Mouse (Mus musculus) stomach, embryonic 15.5 days (tissue): ENCODE data around the gene Exoc3l. TPM values are rescaled to one million over a fixed set of nuclear protein-coding genes. Genes with fewer than 3 reads are reported as not detected.
A peak's percentile ranks its signal among the peaks of the same experiment; 100 is the strongest.

Experiments
- ATAC-seq: fragments of 200-750 bp; cut with Nextera tagmentation; 2 replicates; pipeline ENCODE4 v1.8.0; 2017; ENCODE audit warnings: low read depth, moderate number of reproducible peaks, moderate TSS enrichment; ENCODE audit not compliant: insufficient read depth, low FRiP score
- H3K27ac ChIP-seq: fragments of 300-500 bp; sonication (generic); 2 replicates; pipeline ENCODE4 v1.5.1; 2015; ENCODE audit warnings: mild to moderate bottlenecking, inconsistent platforms
- H3K27me3 ChIP-seq: fragments of 300-500 bp; sonication (generic); replicated peaks from 2 replicates; pipeline ENCODE4 v1.6.1; 2015; ENCODE audit warnings: inconsistent platforms
- H3K36me3 ChIP-seq: fragments of 300-500 bp; sonication (generic); 2 replicates; pipeline ENCODE4 v1.6.1; 2015; ENCODE audit warnings: inconsistent platforms
- H3K4me1 ChIP-seq: fragments of 300-500 bp; sonication (generic); 2 replicates; pipeline ENCODE4 v1.6.1; 2015; ENCODE audit warnings: inconsistent platforms
- H3K4me2 ChIP-seq: fragments of 300-500 bp; sonication (generic); 2 replicates; pipeline ENCODE4 v1.6.1; 2015; ENCODE audit warnings: mild to moderate bottlenecking, inconsistent platforms
- H3K4me3 ChIP-seq: fragments of 300-500 bp; sonication (generic); replicated peaks from 2 replicates; pipeline ENCODE4 v1.5.1; 2015; ENCODE audit warnings: inconsistent platforms
- H3K9ac ChIP-seq: fragments of 300-500 bp; sonication (generic); 2 replicates; pipeline ENCODE4 v1.6.1; 2015; ENCODE audit warnings: inconsistent platforms
- H3K9me3 ChIP-seq: fragments of 300-500 bp; sonication (generic); 2 replicates; pipeline ENCODE4 v1.6.1; 2016; ENCODE audit warnings: inconsistent platforms
- WGBS: fragments of 180-500 bp; shearing (Covaris S2); methylation state at CpG from one replicate; pipeline ENCODE4 v1.1.7; 2015; 5-methylcytosine and 5-hydroxymethylcytosine counted together
- polyA plus RNA-seq: library from polyadenylated mRNA; unstranded; fragments of >200 nt; fragmentation: Nextera tagmentation; extraction: Ambion mirVana; gene quantifications from 2 replicates; pipeline ENCODE4 v1.2.1, GENCODE M21; 2015

Exoc3l gene
- polyA plus RNA-seq: 10.4 and 10.9 TPM in 2 replicates

- H3K4me1 ChIP-seq: peaks cover 20% of the 10 kb centered on the region
- ATAC-seq: no peak
- peaks cover 13% of the 10 kb centered on the region for H3K36me3 ChIP-seq
- H3K4me2 ChIP-seq: peak within 1 kb of the TSS; percentile 72
- peak within 1 kb of the TSS; percentile 80 for H3K4me3 ChIP-seq
- WGBS: 54% methylated on average over 11 of the region's 11 CpGs
- H3K27me3 ChIP-seq: no peaks in the 10 kb centered on the region
- no peak within 1 kb of the TSS for H3K9ac ChIP-seq
- peak within 1 kb of the TSS; percentile 11; the same call in 1 of the 2 replicates for H3K27ac ChIP-seq
- no peaks in the 10 kb centered on the region for H3K9me3 ChIP-seq
These were observed at the start of gene Exoc3l for GRCm38 (mm10) chr8:105295895-105296573. Gene Exoc3l (minus strand): TSS chr8:105296101.

DNA sequence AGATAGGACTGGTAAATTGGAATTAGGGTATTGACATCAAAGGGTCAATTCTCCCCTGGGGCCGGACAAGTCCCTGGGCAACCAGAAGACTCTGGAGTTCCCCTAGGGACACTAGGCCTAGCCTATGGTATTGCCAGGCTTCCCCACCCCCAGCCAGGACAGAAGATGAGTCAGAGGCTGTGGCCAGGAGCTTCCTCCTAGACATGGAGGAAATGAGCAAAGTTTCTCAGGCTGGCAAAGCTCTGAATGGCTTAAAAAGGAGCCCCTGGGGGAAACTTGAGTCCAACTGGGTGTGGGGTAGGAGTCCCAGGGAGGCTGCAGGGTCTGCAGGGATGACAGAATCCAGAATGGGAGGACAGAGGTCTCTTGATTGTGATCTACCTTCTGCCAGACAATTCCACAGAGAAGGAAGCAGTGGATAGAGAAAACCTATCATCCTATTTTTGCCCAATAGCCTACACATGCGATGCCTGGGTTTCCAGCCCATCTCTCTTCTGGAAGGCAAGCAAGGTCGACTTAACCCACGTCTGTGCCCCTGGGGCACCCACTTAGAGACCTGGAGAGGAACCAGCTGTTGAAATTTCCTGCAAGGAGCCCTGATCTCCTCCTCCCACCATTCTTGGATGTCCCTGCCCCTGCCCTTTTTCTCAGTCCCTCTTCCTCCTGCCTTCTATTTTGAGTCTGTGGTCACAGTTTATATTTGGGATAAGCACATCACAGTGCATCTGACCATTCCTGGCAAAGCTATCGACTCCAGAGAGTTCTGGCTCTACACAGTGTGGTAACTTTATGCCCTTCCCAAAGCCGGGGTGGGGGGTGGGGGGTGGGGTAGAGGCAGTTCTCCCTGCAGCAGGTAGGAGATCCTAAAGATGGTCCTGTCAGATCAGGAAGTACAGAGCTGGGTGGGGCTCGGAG, 49.4 kb upstream of the Exoc3l start:
- H3K4me3 ChIP-seq: no peak overlapping the region
- no peaks in the 10 kb centered on the region for H3K36me3 ChIP-seq
- H3K27me3 ChIP-seq: 0 out of 2 replicates have a peak, but pooled peaks cover 5% of the 10 kb centered on the region
- H3K4me2 ChIP-seq: peak overlapping the region; percentile 96
- no peak for ATAC-seq
- H3K9ac ChIP-seq: no peak overlapping the region
- peaks cover 52% of the 10 kb centered on the region for H3K4me1 ChIP-seq
- H3K9me3 ChIP-seq: no peaks in the 10 kb centered on the region
- 33% methylated on average over 7 of the region's 7 CpGs for WGBS
- H3K27ac ChIP-seq: peak overlapping the region; percentile 88

- Histone ChIP-seq H3K4me2 (peak overlapping the region; percentile 3; the same call in 1 of the 2 replicates), H3K9me3 (no peaks in the 10 kb centered on the region), H3K4me3 (no peak overlapping the region), H3K27me3 (no peaks in the 10 kb centered on the region), H3K4me1 (peaks cover 55% of the 10 kb centered on the region), H3K9ac (no peak overlapping the region), H3K36me3 (no peaks in the 10 kb centered on the region), H3K27ac (peak overlapping the region; percentile 61)
- 50% methylated on average over 8 of the region's 8 CpGs for WGBS
- no peak for ATAC-seq
These were observed 48.1 kb upstream of the Exoc3l start for GRCm38 (mm10) chr8:105343791-105344574.

DNA sequence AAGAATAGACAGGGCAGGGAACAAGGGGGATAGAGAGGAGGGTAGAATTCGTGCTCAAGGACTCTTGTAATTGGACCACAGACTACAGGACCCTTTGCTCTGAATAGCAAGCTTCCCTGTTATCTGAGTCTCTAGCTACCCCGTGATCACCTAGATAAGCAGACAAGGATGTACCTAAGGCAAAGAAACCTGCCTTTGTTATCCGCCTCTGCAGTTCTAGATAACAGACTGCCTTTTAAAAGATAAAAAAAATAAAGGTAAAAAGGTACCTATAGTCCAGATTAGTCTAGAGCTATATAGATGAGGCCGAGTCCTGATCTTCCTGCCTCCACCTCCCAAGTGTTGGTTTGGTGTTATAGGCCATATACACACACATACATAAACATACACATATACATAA, 46.9 kb upstream of the Exoc3l start:
- Histone ChIP-seq H3K27ac (peak overlapping the region; percentile 61; the same call in 1 of the 2 replicates), H3K27me3 (no peaks in the 10 kb centered on the region), H3K9ac (no peak overlapping the region), H3K4me3 (no peak overlapping the region), H3K4me2 (no peak overlapping the region), H3K4me1 (peaks cover 59% of the 10 kb centered on the region), H3K36me3 (0 out of 2 replicates have a peak, but pooled peaks cover 6% of the 10 kb centered on the region), H3K9me3 (no peaks in the 10 kb centered on the region)
- 57% methylated on average over 4 of the region's 4 CpGs for WGBS
- ATAC-seq: no peak

DNA sequence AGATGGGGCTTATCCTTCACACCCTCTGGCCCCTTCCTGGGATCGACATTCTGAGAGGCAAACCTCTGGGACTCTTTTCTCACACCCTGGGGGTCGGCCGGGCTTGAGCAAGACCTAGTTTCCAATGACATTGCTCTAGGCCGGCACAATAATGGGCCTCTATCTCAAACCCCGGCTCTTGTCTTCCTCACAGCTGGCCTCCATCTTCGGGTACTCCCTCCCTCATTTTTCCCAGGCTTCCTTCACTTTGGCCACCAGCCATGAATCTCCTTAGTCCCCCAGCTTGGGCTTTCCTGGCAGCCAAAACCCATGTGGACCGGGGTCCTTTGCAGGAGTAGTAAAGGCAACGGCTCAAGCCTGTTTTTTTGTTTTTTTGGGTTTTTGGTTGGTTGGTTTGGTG, 45.5 kb upstream of the Exoc3l start:
- peaks cover 15% of the 10 kb centered on the region for H3K36me3 ChIP-seq
- no peaks in the 10 kb centered on the region for H3K27me3 ChIP-seq
- no peak overlapping the region for H3K9ac ChIP-seq
- no peak overlapping the region for H3K4me2 ChIP-seq
- H3K27ac ChIP-seq: peak overlapping the region; percentile 66
- H3K4me3 ChIP-seq: no peak overlapping the region
- ATAC-seq: no peak
- H3K4me1 ChIP-seq: peaks cover 52% of the 10 kb centered on the region
- H3K9me3 ChIP-seq: no peaks in the 10 kb centered on the region
- 27% methylated on average over 8 of the region's 8 CpGs for WGBS

DNA sequence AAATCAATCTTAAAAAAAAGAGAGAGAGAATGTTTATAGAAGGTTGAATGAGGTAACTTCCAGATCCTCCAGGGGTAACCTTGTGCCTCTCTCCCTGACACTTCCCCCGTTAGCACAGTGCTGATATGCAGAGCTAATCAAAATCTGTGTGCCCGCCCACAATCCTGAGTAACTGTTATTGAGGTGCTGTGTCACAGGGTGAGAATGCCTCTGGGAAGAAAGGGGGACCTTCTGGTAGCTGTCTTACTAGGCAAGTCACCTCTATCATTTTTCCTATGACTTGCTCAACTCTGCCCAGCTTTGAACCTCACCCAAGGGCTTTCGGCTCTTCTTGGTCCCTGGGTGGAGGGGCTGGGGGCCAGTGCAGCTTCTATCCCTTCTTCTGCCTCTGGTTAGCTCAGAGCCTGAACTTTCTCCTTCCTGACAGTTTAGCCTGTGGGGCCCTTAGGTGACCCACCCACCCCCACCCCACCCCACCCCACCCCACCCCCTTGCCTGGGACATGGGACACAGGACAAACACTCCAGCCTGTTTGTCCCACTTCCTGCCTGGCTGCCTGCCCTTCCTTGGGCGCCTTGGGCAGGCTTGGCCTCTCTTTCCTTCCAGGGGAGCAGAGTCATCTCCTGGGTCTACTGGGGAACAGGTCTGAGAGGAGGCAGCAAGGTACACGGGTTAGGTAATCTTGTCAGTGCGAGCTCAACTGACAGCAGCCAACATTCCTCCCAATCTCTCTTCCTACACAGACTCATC, 44.2 kb upstream of the Exoc3l start:
- peak overlapping the region; percentile 66; the same call in 1 of the 2 replicates for H3K27ac ChIP-seq
- ATAC-seq: peak; percentile 57
- peaks cover 41% of the 10 kb centered on the region for H3K4me1 ChIP-seq
- WGBS: 63% methylated on average over 6 of the region's 6 CpGs
- no peaks in the 10 kb centered on the region for H3K27me3 ChIP-seq
- no peak overlapping the region for H3K4me3 ChIP-seq
- no peaks in the 10 kb centered on the region for H3K9me3 ChIP-seq
- H3K4me2 ChIP-seq: no peak overlapping the region
- H3K9ac ChIP-seq: no peak overlapping the region
- H3K36me3 ChIP-seq: peaks cover 26% of the 10 kb centered on the region

DNA sequence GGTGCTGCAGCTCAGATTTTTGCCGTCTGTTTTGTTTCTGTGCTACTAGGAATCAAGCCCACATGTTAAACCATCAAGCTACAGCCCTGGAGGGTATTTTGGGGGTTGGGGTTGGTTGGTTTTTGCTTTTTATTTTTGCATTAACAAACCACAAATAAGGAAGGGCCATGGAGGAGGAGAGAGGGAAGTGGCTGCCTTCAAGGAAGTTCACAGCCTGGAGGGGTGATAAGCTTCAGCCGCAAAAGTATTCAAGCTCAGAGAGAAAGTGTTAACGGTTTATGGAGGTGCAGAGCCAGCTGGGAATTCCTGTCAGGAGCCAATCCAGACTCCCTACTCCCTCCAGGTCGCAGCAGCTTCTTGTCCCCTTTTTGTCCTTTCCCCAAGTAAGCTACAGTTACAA, 43.1 kb upstream of the Exoc3l start:
- Histone ChIP-seq H3K4me3 (no peak overlapping the region), H3K27me3 (no peaks in the 10 kb centered on the region), H3K27ac (peak overlapping the region; percentile 13; the same call in 1 of the 2 replicates), H3K4me1 (peaks cover 32% of the 10 kb centered on the region), H3K36me3 (peaks cover 34% of the 10 kb centered on the region), H3K9ac (no peak overlapping the region), H3K4me2 (no peak overlapping the region), H3K9me3 (no peaks in the 10 kb centered on the region)
- 39% methylated on average over 4 of the region's 4 CpGs for WGBS
- ATAC-seq: no peak

- Histone ChIP-seq H3K9me3 (no peaks in the 10 kb centered on the region), H3K36me3 (peaks cover 45% of the 10 kb centered on the region), H3K27ac (no peak overlapping the region), H3K4me3 (no peak overlapping the region), H3K4me2 (no peak overlapping the region), H3K9ac (no peak overlapping the region), H3K27me3 (no peaks in the 10 kb centered on the region), H3K4me1 (peaks cover 22% of the 10 kb centered on the region)
- no peak for ATAC-seq
- WGBS: 70% methylated on average over 32 of the region's 32 CpGs
These were observed 40.7 kb upstream of the Exoc3l start for GRCm38 (mm10) chr8:105336373-105337130.

- Histone ChIP-seq H3K4me2 (no peak overlapping the region), H3K4me3 (no peak overlapping the region), H3K4me1 (0 out of 2 replicates have a peak, but pooled peaks cover 6% of the 10 kb centered on the region), H3K27me3 (no peaks in the 10 kb centered on the region), H3K9me3 (no peaks in the 10 kb centered on the region), H3K27ac (no peak overlapping the region), H3K9ac (no peak overlapping the region), H3K36me3 (peaks cover 68% of the 10 kb centered on the region)
- peak; percentile 32; the same call in 1 of the 2 replicates for ATAC-seq
- 57% methylated on average over 2 of the region's 2 CpGs for WGBS
These were observed 36.6 kb upstream of the Exoc3l start for GRCm38 (mm10) chr8:105332523-105332922.

DNA sequence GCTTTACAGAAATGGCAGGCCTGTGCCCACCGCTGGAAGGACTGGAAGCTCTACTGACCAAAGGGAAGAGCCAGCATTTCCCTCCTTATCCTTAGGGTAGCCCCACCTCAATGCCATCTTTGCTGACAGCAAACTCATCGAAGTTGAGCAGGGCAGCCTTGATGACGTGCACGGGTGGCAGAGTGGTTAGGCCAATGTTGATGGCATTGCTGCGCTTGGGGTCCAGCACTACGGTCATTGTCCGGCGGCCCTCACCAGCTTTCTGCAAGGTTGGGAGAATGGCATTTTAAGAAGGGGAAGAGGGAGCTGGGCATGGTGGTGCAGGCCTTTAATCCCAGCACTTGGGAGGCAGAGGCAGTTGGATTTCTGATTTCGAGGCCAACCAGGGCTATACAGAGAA, 36.0 kb upstream of the Exoc3l start:
- no peaks in the 10 kb centered on the region for H3K9me3 ChIP-seq
- H3K4me3 ChIP-seq: no peak overlapping the region
- no peak overlapping the region for H3K4me2 ChIP-seq
- no peak overlapping the region for H3K9ac ChIP-seq
- WGBS: 95% methylated on average over 9 of the region's 9 CpGs
- H3K36me3 ChIP-seq: peaks cover 64% of the 10 kb centered on the region
- ATAC-seq: no peak
- no peak overlapping the region for H3K27ac ChIP-seq
- H3K4me1 ChIP-seq: peaks cover 10% of the 10 kb centered on the region
- H3K27me3 ChIP-seq: no peaks in the 10 kb centered on the region
